Mouse (Mus musculus) forebrain, embryonic 15.5 days (tissue): ENCODE measurements around the gene Pdia5. TPM values are rescaled to one million over a fixed set of nuclear protein-coding genes. Genes with fewer than 3 reads are reported as not detected.
A peak's percentile ranks its signal among the peaks of the same experiment; 100 is the strongest.

Experiments
- ATAC-seq: fragments of 200-750 bp; cut with Nextera tagmentation; replicated peaks from 2 replicates; pipeline ENCODE4 v1.8.0; 2017; ENCODE audit warnings: mild to moderate bottlenecking, moderate TSS enrichment, moderate library complexity
- H3K27ac ChIP-seq: fragments of 300-500 bp; sonication (generic); replicated peaks from 2 replicates; pipeline ENCODE4 v1.5.1; 2015; ENCODE audit warnings: mild to moderate bottlenecking, inconsistent platforms
- H3K27me3 ChIP-seq: fragments of 300-500 bp; sonication (generic); 2 replicates; pipeline ENCODE4 v1.6.1; 2015; ENCODE audit warnings: inconsistent platforms
- H3K36me3 ChIP-seq: fragments of 300-500 bp; sonication (generic); 2 replicates; pipeline ENCODE4 v1.6.1; 2015; ENCODE audit warnings: mild to moderate bottlenecking, inconsistent platforms
- H3K4me1 ChIP-seq: fragments of 300-500 bp; sonication (generic); 2 replicates; pipeline ENCODE4 v1.6.1; 2015; ENCODE audit warnings: inconsistent platforms
- H3K4me2 ChIP-seq: fragments of 300-500 bp; sonication (generic); replicated peaks from 2 replicates; pipeline ENCODE4 v1.6.1; 2015; ENCODE audit warnings: mild to moderate bottlenecking, inconsistent platforms
- H3K4me3 ChIP-seq: fragments of 300-500 bp; sonication (generic); 2 replicates; pipeline ENCODE4 v1.5.1; 2015; ENCODE audit warnings: mild to moderate bottlenecking, inconsistent platforms
- H3K9ac ChIP-seq: fragments of 300-500 bp; sonication (generic); replicated peaks from 2 replicates; pipeline ENCODE4 v1.6.1; 2015; ENCODE audit warnings: mild to moderate bottlenecking, inconsistent platforms
- H3K9me3 ChIP-seq: fragments of 300-500 bp; sonication (generic); 2 replicates; pipeline ENCODE4 v1.6.1; 2016; ENCODE audit warnings: inconsistent platforms
- WGBS: fragments of 180-500 bp; shearing (Covaris S2); methylation state at CpG from one replicate; pipeline ENCODE4 v1.1.7; 2015; ENCODE audit warnings: mixed read lengths; 5-methylcytosine and 5-hydroxymethylcytosine counted together
- polyA plus RNA-seq: library from polyadenylated mRNA; unstranded; fragments of >200 nt; fragmentation: Nextera tagmentation; extraction: Ambion mirVana; gene quantifications from 2 replicates; pipeline ENCODE4 v1.2.1, GENCODE M21; 2015

Pdia5 gene
- polyA plus RNA-seq, 1 experiment from 2014 or later, result 8.9 TPM

GRCm38 (mm10) chr16:35477273-35477672, 13.4 kb downstream of the Pdia5 start:
- no peak overlapping the region for H3K4me3 ChIP-seq
- H3K36me3 ChIP-seq, result no peaks in the 10 kb centered on the region
- H3K9me3 ChIP-seq, result no peaks in the 10 kb centered on the region
- no peak for ATAC-seq
- H3K9ac ChIP-seq, result no peak overlapping the region
- no peak overlapping the region for H3K27ac ChIP-seq
- H3K4me1 ChIP-seq, result peaks cover 14% of the 10 kb centered on the region
- H3K4me2 ChIP-seq, result no peak overlapping the region
- 89% methylated on average over 1 of the region's 1 CpGs for WGBS
- no peaks in the 10 kb centered on the region for H3K27me3 ChIP-seq

DNA sequence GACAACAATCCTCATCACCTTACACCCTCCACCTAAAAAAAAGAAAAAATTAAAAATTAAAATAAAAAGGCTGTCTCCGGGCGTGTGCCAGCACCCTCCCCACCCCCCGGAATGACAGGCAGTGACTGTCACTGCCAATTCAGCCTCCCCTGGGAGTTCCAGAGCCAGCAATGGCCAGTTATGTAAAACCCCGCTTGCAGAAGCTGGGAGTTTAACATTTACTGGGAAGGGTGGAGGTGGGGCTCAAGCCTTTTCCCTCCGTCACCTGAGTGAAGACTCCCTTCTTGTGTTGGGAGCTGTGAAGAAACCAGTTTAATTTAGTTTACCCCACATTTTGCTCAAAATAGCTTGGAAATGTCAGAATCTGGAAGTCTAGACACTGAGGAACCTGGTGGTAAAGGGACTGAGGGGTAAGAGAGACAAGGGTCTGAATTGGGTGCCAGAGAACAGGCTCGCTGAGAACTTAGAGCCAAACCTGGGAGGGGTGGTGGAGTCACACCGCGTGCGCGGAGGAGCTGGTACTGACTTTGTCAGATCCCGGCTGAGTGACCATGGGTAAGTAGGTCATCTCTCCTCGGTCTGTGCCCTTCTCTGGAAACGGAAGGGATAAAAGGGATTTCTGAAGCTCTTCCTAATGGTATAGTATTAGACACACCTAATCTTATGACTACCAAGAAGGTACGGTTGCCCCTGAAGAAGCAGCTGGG, 18.0 kb downstream of the Pdia5 start:
- no peaks in the 10 kb centered on the region for H3K4me1 ChIP-seq
- H3K9me3 ChIP-seq, result no peaks in the 10 kb centered on the region
- no peak overlapping the region for H3K9ac ChIP-seq
- no peaks in the 10 kb centered on the region for H3K27me3 ChIP-seq
- H3K4me2 ChIP-seq, result no peak overlapping the region
- H3K4me3 ChIP-seq, result no peak overlapping the region
- no peak for ATAC-seq
- H3K27ac ChIP-seq, result no peak overlapping the region
- WGBS, result 89% methylated on average over 14 of the region's 14 CpGs
- H3K36me3 ChIP-seq, result no peaks in the 10 kb centered on the region

DNA sequence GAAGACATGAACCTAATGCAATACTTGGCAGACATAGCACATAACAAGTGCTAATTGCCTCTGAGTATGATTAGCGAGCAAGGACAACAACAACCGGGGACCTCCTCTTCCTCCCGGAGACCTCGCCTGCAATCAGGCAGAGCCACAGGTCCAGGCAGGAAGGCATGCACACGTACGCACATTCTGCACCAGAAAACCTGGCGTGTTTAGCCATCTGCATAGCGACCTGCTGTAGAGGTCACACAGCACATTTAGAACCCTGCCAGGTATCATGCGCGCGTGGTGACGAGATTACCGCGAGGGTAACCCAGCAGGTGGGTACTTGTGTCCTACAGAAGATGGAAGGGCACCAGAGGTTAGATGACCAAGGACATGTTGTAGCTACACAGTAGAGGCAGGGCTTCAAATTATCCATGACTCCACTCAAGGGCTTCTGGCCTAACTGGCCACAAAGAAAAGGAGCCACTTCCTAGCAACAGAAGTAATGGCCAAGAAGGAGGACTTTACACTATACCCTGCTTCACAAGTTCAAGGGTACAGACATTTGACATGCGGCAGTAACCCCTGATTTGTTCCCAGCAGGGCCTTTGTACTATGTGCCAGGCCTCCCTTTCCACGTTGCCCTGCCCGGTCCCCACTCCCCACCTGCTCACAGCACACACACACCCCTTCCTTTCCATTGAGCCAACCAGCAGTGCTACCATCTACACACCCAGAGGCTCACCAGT, 18.7 kb downstream of the Pdia5 start:
- WGBS, result 86% methylated on average over 17 of the region's 17 CpGs
- Histone ChIP-seq H3K27me3 (no peaks in the 10 kb centered on the region), H3K4me2 (no peak overlapping the region), H3K4me1 (no peaks in the 10 kb centered on the region), H3K9ac (no peak overlapping the region), H3K27ac (no peak overlapping the region), H3K9me3 (no peaks in the 10 kb centered on the region), H3K36me3 (no peaks in the 10 kb centered on the region), H3K4me3 (no peak overlapping the region)
- ATAC-seq, result no peak

- H3K9me3 ChIP-seq, result no peaks in the 10 kb centered on the region
- no peak overlapping the region for H3K4me3 ChIP-seq
- H3K27me3 ChIP-seq, result no peaks in the 10 kb centered on the region
- H3K4me1 ChIP-seq, result 0 out of 2 replicates have a peak, but pooled peaks cover 2% of the 10 kb centered on the region
- 72% methylated on average over 8 of the region's 8 CpGs for WGBS
- no peak overlapping the region for H3K4me2 ChIP-seq
- H3K36me3 ChIP-seq, result no peaks in the 10 kb centered on the region
- H3K27ac ChIP-seq, result no peak overlapping the region
- no peak overlapping the region for H3K9ac ChIP-seq
- no peak for ATAC-seq
These were observed 19.7 kb downstream of the Pdia5 start for GRCm38 (mm10) chr16:35470983-35471382.

- Histone ChIP-seq H3K9me3 (no peaks in the 10 kb centered on the region), H3K27ac (no peak overlapping the region), H3K36me3 (no peaks in the 10 kb centered on the region), H3K4me1 (peaks cover 9% of the 10 kb centered on the region), H3K4me2 (no peak overlapping the region), H3K4me3 (no peak overlapping the region), H3K27me3 (no peaks in the 10 kb centered on the region), H3K9ac (no peak overlapping the region)
- WGBS, result 53% methylated on average over 8 of the region's 8 CpGs
- ATAC-seq, result no peak
These were observed 20.6 kb downstream of the Pdia5 start for GRCm38 (mm10) chr16:35470096-35470495.

GRCm38 (mm10) chr16:35469016-35469415, 21.7 kb downstream of the Pdia5 start:
- peaks cover 17% of the 10 kb centered on the region for H3K4me1 ChIP-seq
- H3K9ac ChIP-seq, result no peak overlapping the region
- WGBS, result 75% methylated on average over 6 of the region's 6 CpGs
- no peak overlapping the region for H3K4me3 ChIP-seq
- no peaks in the 10 kb centered on the region for H3K9me3 ChIP-seq
- no peak overlapping the region for H3K27ac ChIP-seq
- no peaks in the 10 kb centered on the region for H3K27me3 ChIP-seq
- no peak overlapping the region for H3K4me2 ChIP-seq
- no peak for ATAC-seq
- no peaks in the 10 kb centered on the region for H3K36me3 ChIP-seq

- Histone ChIP-seq H3K27ac (no peak overlapping the region), H3K36me3 (no peaks in the 10 kb centered on the region), H3K4me2 (no peak overlapping the region), H3K4me1 (peaks cover 17% of the 10 kb centered on the region), H3K9ac (no peak overlapping the region), H3K27me3 (no peaks in the 10 kb centered on the region), H3K9me3 (no peaks in the 10 kb centered on the region), H3K4me3 (no peak overlapping the region)
- no peak for ATAC-seq
- 90% methylated on average over 2 of the region's 2 CpGs for whole genome bisulfite sequencing
These were observed 23.6 kb downstream of the Pdia5 start for GRCm38 (mm10) chr16:35467044-35467443.

DNA sequence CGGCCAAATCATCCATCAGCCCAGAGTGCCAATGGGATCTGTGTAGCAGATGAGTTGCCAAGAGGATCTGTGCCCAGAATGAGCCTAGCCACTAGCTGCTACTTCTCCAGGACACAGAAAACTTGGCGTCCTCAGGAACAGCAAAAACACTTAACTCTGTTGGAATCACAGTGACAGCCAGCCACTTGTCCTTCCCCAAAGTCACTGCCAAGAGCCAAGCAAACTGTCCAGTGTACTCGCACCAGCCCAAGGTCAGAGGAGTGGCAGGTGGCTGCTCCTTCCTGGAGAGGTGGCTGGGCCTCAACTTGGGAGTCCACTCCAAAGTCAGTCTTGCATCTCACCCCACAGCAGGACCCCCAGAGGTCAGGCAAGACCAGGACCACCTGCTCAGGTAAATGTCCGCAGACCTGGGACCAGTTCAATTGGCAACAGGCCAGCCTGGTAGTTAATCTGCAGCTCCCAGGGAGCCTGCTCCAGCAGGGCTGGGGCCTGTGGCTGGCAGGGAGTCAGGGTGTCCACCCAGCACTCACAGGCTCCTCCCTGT, 24.8 kb downstream of the Pdia5 start:
- WGBS, result 75% methylated on average over 4 of the region's 4 CpGs
- no peak overlapping the region for H3K27ac ChIP-seq
- no peak for ATAC-seq
- no peak overlapping the region for H3K4me3 ChIP-seq
- no peaks in the 10 kb centered on the region for H3K9me3 ChIP-seq
- H3K4me1 ChIP-seq, result peaks cover 17% of the 10 kb centered on the region
- no peaks in the 10 kb centered on the region for H3K27me3 ChIP-seq
- no peak overlapping the region for H3K4me2 ChIP-seq
- no peaks in the 10 kb centered on the region for H3K36me3 ChIP-seq
- no peak overlapping the region for H3K9ac ChIP-seq

GRCm38 (mm10) chr16:35464686-35465308, 25.9 kb downstream of the Pdia5 start:
- Histone ChIP-seq H3K9me3 (no peaks in the 10 kb centered on the region), H3K4me1 (peaks cover 17% of the 10 kb centered on the region), H3K36me3 (no peaks in the 10 kb centered on the region), H3K9ac (peak overlapping the region; percentile 27; the same call in 1 of the 2 replicates), H3K4me2 (no peak overlapping the region), H3K4me3 (no peak overlapping the region), H3K27me3 (no peaks in the 10 kb centered on the region), H3K27ac (peak overlapping the region; percentile 9)
- peak; percentile 44 for ATAC-seq
- 13% methylated on average over 12 of the region's 12 CpGs for WGBS

DNA sequence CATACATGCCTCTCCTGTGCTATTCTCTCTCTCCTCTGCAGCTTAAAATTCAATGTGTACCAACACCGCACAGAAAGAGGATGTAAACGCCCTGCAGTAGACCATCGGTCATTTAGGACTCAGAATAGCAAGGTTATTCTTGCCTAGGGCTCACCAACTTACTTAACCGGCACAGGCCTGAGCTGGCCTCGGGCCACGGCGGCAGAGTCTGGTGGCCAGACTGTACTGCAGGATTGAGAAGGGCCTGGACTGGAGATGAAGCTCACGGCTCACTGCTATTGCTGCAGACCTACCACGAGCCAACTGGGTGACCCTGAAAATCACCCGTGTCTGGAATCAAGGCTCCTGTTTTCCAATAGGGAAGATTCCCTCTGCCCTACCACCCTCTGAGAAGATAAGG, 27.0 kb downstream of the Pdia5 start:
- peaks cover 17% of the 10 kb centered on the region for H3K4me1 ChIP-seq
- H3K27ac ChIP-seq, result no peak overlapping the region
- no peak for ATAC-seq
- H3K9me3 ChIP-seq, result no peaks in the 10 kb centered on the region
- H3K9ac ChIP-seq, result no peak overlapping the region
- no peaks in the 10 kb centered on the region for H3K27me3 ChIP-seq
- no peak overlapping the region for H3K4me2 ChIP-seq
- no peaks in the 10 kb centered on the region for H3K36me3 ChIP-seq
- H3K4me3 ChIP-seq, result no peak overlapping the region
- 87% methylated on average over 10 of the region's 10 CpGs for WGBS

DNA sequence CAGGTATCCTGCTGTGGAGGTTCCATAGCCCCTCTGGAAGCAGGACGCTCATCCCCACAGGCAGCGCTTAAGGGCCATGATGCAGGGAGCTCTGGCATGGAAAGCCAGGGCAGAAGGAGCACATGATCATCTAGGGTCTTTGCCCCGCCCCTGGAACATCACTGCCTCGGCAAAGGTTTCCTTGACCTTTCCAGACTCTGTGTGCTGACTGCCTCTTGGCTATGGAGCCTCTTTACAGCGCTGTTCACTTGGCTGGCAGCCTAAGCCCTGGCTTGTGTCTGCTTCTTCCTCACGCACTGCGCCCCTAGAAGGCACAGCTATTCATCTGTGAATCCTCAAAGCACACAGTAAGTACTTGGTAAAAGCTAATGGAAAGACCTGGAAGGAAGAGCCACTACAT, 27.7 kb downstream of the Pdia5 start:
- 74% methylated on average over 7 of the region's 7 CpGs for WGBS
- H3K4me1 ChIP-seq, result peaks cover 17% of the 10 kb centered on the region
- ATAC-seq, result no peak
- no peak overlapping the region for H3K4me2 ChIP-seq
- no peaks in the 10 kb centered on the region for H3K27me3 ChIP-seq
- H3K4me3 ChIP-seq, result no peak overlapping the region
- no peaks in the 10 kb centered on the region for H3K9me3 ChIP-seq
- H3K9ac ChIP-seq, result no peak overlapping the region
- no peak overlapping the region for H3K27ac ChIP-seq
- no peaks in the 10 kb centered on the region for H3K36me3 ChIP-seq

- peaks cover 2% of the 10 kb centered on the region; the same call in 1 of the 2 replicates for H3K4me1 ChIP-seq
- no peaks in the 10 kb centered on the region for H3K9me3 ChIP-seq
- no peak overlapping the region for H3K4me3 ChIP-seq
- no peaks in the 10 kb centered on the region for H3K36me3 ChIP-seq
- no peaks in the 10 kb centered on the region for H3K27me3 ChIP-seq
- H3K9ac ChIP-seq, result no peak overlapping the region
- ATAC-seq, result peak; percentile 39; the same call in 1 of the 2 replicates
- no peak overlapping the region for H3K4me2 ChIP-seq
- WGBS, result 13% methylated on average over 7 of the region's 7 CpGs
- H3K27ac ChIP-seq, result 0 out of 2 replicates have a peak overlapping the region, but pooled peaks have one; percentile 48
These were observed 31.1 kb downstream of the Pdia5 start for GRCm38 (mm10) chr16:35459584-35459983.
